Mouse (Mus musculus) layer of hippocampus, adult 18-20 months (tissue): ENCODE data around the gene Olfr1121. TPM values are rescaled to one million over a fixed set of nuclear protein-coding genes. Genes with fewer than 3 reads are reported as not detected.
"Not testable (repeated sequence)": the region's sequence is repeated elsewhere in the genome, so short reads cannot be mapped to it uniquely, and the experiment has no call there.

Experiments used
- DNase-seq, 2 experiments: peaks; one replicate each; pipeline ENCODE4 v3.0.0; 2022; ENCODE audit warnings: low spot score in 2 of 2
- long read RNA-seq: library from polyadenylated mRNA; stranded (forward); transcript quantifications from one replicate; pipeline ENCODE4 v2.0.0, GENCODE M21; 2021
- total RNA-seq, 2 experiments: library from RNA; stranded (reverse); gene quantifications; 2 replicates each; pipeline ENCODE4 v1.2.3; 2021

Gene Olfr1121
- not detected for total RNA-seq
- long read RNA-seq, result 0 reads

- DNase-seq, result no peak
These were observed at the start of gene Olfr1121 for GRCm38 (mm10) chr2:87369595-87369994. TSS of gene Olfr1121 (plus strand) at chr2:87369895.

DNA sequence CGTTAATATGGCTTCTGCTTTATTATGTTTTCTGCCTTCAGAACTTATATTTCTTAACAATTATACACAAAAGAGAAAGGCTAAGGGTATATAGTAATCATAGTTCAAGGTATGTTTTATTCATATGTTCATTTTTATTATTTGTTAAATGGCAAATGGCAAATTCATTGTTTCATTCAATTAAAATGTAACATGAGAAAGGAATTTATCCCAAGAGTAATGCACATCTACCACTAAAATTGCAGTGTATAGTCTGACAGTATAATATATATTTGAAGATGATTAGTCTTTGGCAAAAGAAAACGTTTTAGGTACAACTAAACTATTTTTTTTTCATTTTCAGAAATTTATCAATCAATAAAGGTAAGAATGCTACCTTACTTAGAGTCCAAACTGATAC lies 15.2 kb upstream of the Olfr1121 start, which contains the start of gene Olfr1120:
TSS of gene Olfr1120 (plus strand) at position 301 of the 400 bp plus-strand sequence.
- DNase-seq, result no peak

- not testable (repeated sequence) for DNase-seq
These were observed 9.6 kb upstream of the Olfr1121 start for GRCm38 (mm10) chr2:87360121-87360520.

DNA sequence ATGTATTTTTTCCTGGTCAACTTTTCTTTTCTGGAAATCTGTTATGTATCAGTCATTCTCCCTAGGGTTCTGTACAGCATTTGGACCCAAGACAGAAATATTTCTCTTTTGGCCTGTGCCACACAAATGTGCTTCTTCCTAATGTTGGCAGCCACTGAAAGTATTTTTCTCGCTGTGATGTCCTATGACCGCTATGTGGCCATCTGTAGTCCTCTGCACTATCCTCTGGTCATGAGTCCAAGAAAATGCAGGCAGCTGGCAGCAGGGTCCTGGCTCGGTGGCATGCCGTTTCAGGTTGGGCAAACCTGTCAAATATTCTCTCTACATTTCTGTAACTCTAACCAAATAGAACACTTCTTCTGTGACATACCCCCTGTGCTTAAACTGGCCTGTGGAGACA lies 2.0 kb downstream of the Olfr1121 start:
- DNase-seq, result no peak

- no peak for DNase-seq
These were observed 14.2 kb downstream of the Olfr1121 start for GRCm38 (mm10) chr2:87383935-87384334.

DNA sequence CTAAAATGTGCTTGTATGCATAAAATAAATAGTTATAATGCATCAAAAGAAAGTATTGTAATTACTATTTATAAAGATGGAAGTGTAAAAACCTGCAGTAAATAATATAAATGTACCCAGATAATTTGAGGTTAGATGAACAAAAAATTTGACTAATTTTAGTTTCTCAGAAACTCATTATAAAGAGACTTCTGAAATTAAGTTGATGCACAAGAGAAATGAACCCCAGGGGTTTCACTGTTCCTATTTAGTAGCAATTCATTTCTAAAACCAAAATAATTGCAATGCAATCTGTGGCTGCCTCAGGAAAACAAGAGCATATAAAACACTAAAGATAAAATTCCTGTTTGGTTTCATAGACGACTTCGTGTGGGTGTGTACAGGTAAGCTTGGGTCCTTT lies 15.9 kb downstream of the Olfr1121 start, which contains the start of gene Olfr1122:
TSS of gene Olfr1122 (plus strand) at position 301 of the 400 bp plus-strand sequence.
- DNase-seq, result no peak

- peak in 1 of 2 experiments; percentile 7 for DNase-seq
These were observed 23.9 kb downstream of the Olfr1121 start for GRCm38 (mm10) chr2:87393605-87394004.

DNA sequence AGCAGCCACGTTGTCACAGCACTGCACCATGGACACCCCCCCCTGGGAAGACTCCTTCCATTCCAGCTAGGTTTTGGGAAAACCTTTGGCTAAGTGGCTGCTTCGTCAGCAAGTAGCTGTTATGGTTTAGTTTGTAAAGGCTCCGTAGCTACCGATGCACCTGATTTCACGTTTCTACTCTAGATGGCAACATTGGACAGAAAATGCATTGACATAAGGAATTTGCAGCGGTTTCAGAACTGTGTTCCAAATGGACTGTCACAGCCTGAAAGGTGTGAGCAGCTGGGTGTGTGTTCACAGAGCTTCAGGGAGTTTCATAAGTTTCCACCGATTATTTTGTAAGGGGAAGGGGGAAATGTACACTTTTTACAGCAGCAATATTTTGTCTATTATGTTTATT lies 25.0 kb downstream of the Olfr1121 start:
- DNase-seq, result not testable (repeated sequence)

DNA sequence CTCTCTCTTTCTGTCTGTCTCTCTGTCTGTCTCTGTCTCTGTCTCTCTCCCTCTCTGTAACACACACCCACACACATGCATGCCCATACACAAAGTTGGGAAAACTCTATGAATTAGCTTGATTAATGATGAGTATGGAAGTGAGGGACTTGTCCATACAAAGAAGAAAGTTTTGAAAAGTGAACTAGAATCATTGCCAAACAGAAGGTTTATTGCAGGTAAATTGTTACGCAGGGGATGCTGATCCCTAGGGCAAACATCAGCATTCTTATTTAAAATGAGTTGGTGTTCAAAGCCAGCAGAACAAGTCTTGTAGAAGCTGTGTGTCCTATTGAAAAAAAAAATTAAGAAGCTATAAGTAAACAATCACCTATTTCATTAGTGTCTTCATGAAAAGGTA lies 46.6 kb downstream of the Olfr1121 start, which contains the start of gene Olfr1123:
TSS of gene Olfr1123 (plus strand) at position 301 of the 400 bp plus-strand sequence.
- DNase-seq, result no peak

Other genes starting within 250 kb of the Olfr1121 start
- gene Olfr1110, start 229.6 kb upstream of the Olfr1121 start, total RNA-seq, result not detected
- not detected for gene Olfr1111, start 217.3 kb upstream of the Olfr1121 start, total RNA-seq
- not detected for gene Olfr1112, start 182.1 kb upstream of the Olfr1121 start, total RNA-seq
- not detected for gene Olfr1113, start 160.9 kb upstream of the Olfr1121 start, total RNA-seq
- not detected for gene Olfr1115, start 121.9 kb upstream of the Olfr1121 start, total RNA-seq
- gene Olfr1116, start 102.4 kb upstream of the Olfr1121 start, total RNA-seq, result not detected
- not detected for gene Olfr1118, start 62.3 kb upstream of the Olfr1121 start, total RNA-seq
- not detected for gene Olfr1120, start 15.1 kb upstream of the Olfr1121 start, total RNA-seq
- gene Olfr1122, start 16.0 kb downstream of the Olfr1121 start, total RNA-seq, result not detected
- gene Olfr1123, start 46.7 kb downstream of the Olfr1121 start, total RNA-seq, result not detected
- gene Olfr1124, start 60.4 kb downstream of the Olfr1121 start, total RNA-seq, result not detected
- not detected for gene Olfr1126, start 84.1 kb downstream of the Olfr1121 start, total RNA-seq
- gene Pramel7, start 127.2 kb downstream of the Olfr1121 start, total RNA-seq, result not detected
- gene Pramel6, start 136.7 kb downstream of the Olfr1121 start, total RNA-seq, result not detected
- gene Olfr153, start 161.9 kb downstream of the Olfr1121 start, total RNA-seq, result not detected
- gene Olfr1128, start 175.6 kb downstream of the Olfr1121 start, total RNA-seq, result not detected
- gene Olfr1129, start 204.0 kb downstream of the Olfr1121 start, total RNA-seq, result not detected
- not detected for gene Olfr1130, start 236.3 kb downstream of the Olfr1121 start, total RNA-seq